Mouse (Mus musculus): ENCODE measurements at regions not wholly inside any gene's neighbourhood (a gene's known extent, or its start where the extent isn't known, plus 50 kb on each side); places are given as distances from the start of the nearest gene placed in this dataset.

DNA sequence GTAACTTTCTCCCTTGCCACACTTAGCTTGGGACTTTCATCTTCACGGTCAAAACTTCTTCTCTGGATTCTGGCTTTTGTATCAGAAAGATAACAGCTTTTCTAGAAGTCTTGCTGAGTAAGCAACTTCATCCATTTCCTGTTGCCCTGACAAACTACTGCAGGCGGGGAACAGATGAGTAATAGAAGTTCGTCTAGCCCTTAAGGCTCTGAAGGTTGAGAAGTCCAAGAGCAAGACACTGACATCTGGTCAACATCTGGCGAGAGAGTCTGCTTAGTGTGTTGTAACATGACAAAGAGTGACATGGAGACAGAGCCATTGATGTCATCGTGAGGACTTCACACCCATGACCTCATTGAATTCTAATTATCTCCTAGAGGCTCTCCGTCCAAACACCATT, 469.2 kb upstream of the Jarid2 start:
- Histone ChIP-seq H3K4me3 (replicated peaks; ENCODE audit: extremely low read depth, low read depth, low read length) (no peak overlapping the region), H3K4me1 (ENCODE audit: control insufficient read depth, insufficient read depth, low read length) (no peaks in the 10 kb centered on the region)
- no peak for DNase-seq
- WGBS = 59% methylated on average over 6 of the region's 6 CpGs
- TF ChIP-seq CTCF (IDR thresholded peaks at IDR 0.05; ENCODE audit: insufficient read depth, low read length) (no peak), POLR2A (IDR thresholded peaks at IDR 0.05; ENCODE audit: borderline replicate concordance, extremely low read depth, low read depth, low read length) (no peak)

DNA sequence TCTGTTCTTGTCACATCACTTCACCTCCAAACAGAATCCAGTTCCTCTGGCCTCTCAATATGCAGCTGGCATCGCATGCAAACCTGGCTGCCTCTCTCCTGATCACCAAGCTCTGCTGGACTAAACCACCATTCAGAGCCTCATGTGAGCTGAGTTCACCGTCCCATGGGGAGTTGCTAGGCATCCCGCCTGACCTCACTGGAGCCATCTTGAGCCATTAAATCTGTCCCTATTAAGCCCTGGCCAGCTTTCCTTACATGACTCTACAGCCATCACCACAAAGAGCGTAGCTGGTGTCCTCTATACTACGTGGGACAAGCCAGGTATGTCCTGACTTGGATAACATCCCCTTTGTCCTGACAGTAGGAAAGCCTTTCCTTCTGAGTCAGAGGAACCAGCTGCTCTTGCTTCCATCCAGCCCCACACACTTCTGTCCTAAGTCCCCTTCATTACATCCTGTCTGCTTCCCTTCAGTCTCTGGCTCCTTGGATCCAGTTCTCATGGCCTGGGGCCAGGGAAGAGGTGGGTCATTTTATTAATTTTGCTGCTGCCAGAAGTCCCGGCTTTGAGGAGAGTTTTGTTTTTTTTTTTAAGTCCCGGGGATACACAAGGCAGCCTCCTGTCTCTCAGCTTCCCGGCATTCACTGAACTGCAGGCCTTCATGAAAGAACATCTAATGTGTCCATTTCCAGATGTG, 468.5 kb upstream of the Jarid2 start:
- WGBS = 67% methylated on average over 8 of the region's 8 CpGs
- no peaks in the 10 kb centered on the region for H3K4me1 ChIP-seq (ENCODE audit: control insufficient read depth, insufficient read depth, low read length)
- TF ChIP-seq CTCF (IDR thresholded peaks at IDR 0.05; ENCODE audit: insufficient read depth, low read length) (no peak), POLR2A (IDR thresholded peaks at IDR 0.05; ENCODE audit: borderline replicate concordance, extremely low read depth, low read depth, low read length) (no peak)
- no peak for DNase-seq
- no peak overlapping the region for H3K4me3 ChIP-seq (replicated peaks; ENCODE audit: extremely low read depth, low read depth, low read length)

DNA sequence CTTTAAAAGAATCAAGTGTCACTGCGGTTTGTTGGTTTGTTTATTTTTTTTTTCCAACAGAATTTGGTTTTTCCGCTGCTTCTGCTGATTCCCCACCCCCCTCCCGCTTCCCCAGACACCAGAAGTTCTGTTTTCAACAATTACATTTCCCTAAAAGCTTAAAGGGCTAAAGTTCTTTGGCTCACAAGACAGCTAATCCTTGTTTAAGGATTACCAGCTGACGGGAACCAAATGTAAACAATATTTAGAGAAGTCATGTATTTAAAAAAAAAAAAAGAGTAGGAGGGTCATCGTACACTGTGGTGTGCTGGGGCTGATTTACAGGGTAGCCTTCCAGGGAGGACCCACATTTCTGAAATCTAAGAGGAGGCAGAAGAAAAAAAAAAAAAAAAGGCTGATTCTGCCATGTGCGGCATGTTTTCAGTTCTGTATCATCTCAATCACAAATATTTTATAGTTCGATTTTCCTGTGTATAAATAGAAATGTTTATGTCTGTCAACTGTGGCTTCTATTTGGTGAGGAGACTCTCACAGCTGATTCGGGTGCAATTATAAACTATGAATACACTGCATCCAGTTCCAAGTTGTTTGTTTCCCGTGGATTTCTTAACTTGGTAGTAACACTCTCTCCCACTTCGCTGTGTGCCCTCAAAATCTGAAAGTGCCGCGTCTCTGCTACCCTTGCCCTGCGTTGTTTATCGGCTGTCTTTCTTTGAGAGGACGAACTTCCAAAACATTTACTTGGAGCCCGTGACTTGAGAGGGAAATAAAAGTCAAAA, 456.3 kb upstream of the Jarid2 start:
- H3K4me3 ChIP-seq (replicated peaks; ENCODE audit: extremely low read depth, low read depth, low read length) = no peak overlapping the region
- 40% methylated on average over 16 of the region's 16 CpGs for WGBS
- DNase-seq = no peak
- H3K4me1 ChIP-seq (ENCODE audit: control insufficient read depth, insufficient read depth, low read length) = no peaks in the 10 kb centered on the region; the same call in 1 of the 2 replicates
- TF ChIP-seq CTCF (IDR thresholded peaks at IDR 0.05; ENCODE audit: insufficient read depth, low read length) = no peak
- no peak for TF ChIP-seq POLR2A (IDR thresholded peaks at IDR 0.05; ENCODE audit: borderline replicate concordance, extremely low read depth, low read depth, low read length)

DNA sequence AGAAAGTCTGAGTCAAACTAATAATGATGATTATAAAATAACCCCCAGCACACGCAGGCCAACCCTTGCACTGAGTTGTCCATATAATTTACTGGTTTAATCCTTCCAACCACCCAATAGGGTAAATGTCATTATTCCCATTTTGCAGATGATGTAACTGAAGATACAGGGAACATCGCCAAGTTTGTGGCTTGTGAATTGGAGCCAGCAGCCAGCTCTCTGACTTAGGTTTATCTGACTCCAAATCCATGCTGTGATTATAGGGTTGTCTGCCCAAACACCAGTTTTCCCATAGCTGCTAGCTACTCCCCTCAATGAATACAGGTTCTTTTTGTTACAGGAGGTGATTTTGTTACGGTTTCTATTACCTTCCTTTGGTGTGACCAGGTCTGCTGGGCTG, 451.3 kb upstream of the Jarid2 start:
- TF ChIP-seq POLR2A (IDR thresholded peaks at IDR 0.05; ENCODE audit: borderline replicate concordance, extremely low read depth, low read depth, low read length) = no peak
- no peak for TF ChIP-seq CTCF (IDR thresholded peaks at IDR 0.05; ENCODE audit: insufficient read depth, low read length)
- 85% methylated on average over 3 of the region's 3 CpGs for WGBS
- Histone ChIP-seq H3K4me3 (replicated peaks; ENCODE audit: extremely low read depth, low read depth, low read length) (no peak overlapping the region), H3K4me1 (ENCODE audit: control insufficient read depth, insufficient read depth, low read length) (no peaks in the 10 kb centered on the region; the same call in 1 of the 2 replicates)
- DNase-seq = no peak

DNA sequence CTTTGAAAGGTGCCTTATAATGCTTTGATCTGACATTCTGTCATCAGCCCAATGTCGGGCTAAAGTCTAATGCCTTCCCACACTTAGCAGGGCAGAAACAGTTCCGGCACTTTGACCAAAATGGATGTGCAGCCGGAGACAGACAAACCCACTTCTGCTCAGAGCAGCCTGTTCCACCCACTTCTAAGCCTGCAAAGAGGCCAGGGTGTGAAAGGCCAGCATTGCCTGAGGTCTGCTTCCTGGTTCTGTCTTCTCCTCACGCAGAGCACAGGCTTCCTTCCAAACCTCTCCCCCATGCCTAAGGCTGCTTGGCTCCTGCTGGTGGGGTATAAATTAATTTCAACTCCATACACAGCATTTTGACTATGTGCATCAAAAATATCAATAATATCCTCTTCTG, 450.2 kb upstream of the Jarid2 start:
- WGBS = 54% methylated on average over 4 of the region's 4 CpGs
- TF ChIP-seq CTCF (IDR thresholded peaks at IDR 0.05; ENCODE audit: insufficient read depth, low read length) (no peak), POLR2A (IDR thresholded peaks at IDR 0.05; ENCODE audit: borderline replicate concordance, extremely low read depth, low read depth, low read length) (no peak)
- H3K4me3 ChIP-seq (replicated peaks; ENCODE audit: extremely low read depth, low read depth, low read length) = no peak overlapping the region
- DNase-seq = no peak
- no peaks in the 10 kb centered on the region; the same call in 1 of the 2 replicates for H3K4me1 ChIP-seq (ENCODE audit: control insufficient read depth, insufficient read depth, low read length)

DNA sequence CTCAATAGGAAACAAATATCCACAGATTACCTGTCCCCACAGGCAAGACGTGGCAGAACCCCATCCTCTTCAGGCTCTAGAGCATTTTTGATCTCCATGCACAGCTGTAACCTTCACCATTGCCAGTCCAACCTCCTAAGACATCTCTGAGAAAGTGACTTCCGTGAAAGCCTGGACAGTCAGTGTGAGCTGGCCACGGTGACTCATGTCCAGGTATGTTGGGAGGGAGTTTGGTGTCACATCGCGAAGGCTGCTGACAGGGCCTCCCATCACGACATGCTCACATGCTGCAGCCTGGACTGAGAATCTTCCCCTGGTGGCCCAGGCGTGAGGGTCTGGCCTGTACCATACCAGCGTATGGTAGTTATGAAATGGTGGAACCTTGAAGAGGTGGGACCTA, 449.0 kb upstream of the Jarid2 start:
- no peak overlapping the region for H3K4me3 ChIP-seq (replicated peaks; ENCODE audit: extremely low read depth, low read depth, low read length)
- WGBS = 95% methylated on average over 8 of the region's 8 CpGs
- no peak for DNase-seq
- no peaks in the 10 kb centered on the region for H3K4me1 ChIP-seq (ENCODE audit: control insufficient read depth, insufficient read depth, low read length)
- no peak for TF ChIP-seq CTCF (IDR thresholded peaks at IDR 0.05; ENCODE audit: insufficient read depth, low read length)
- no peak for TF ChIP-seq POLR2A (IDR thresholded peaks at IDR 0.05; ENCODE audit: borderline replicate concordance, extremely low read depth, low read depth, low read length)

DNA sequence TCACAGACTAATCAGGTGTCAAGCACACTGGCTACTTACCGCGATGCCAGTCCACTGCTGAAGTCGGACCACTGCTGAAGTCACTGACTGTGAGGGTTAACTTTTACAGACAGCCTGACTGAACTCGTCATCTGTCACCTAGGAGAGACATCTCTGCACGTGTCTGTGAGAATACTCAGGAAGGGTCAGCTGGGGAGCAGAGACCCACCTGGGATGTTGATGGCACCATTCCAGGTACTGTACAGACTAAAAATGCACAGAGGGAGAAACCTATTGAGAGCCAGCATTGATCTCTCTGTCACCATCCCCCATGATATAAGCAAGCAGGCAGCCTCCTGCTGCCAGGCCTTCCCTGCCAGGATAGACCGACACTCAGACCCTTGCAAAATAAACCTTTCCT, 447.5 kb upstream of the Jarid2 start:
- no peaks in the 10 kb centered on the region for H3K4me1 ChIP-seq (ENCODE audit: control insufficient read depth, insufficient read depth, low read length)
- 79% methylated on average over 6 of the region's 6 CpGs for WGBS

DNA sequence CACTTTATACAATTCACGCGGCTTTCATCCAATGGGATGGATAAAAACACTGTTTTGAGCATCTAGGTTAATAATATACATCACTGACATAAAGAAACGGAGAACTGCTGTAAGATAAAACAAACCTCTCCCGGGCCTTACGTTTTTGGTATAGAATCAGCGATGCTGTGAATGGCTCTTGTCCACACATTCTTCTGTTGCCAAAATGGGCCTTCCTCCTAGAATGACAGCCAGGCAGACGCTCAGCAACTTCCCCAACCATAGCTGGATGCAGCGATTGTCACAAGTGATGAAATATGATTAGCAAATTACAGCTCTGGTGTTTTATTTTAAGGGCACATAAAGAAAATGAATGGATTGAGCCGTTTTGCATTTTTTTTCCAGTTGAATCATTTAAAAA, 447.0 kb upstream of the Jarid2 start:
- no peak for DNase-seq
- WGBS = 70% methylated on average over 9 of the region's 9 CpGs
- H3K4me3 ChIP-seq (replicated peaks; ENCODE audit: extremely low read depth, low read depth, low read length) = no peak overlapping the region
- H3K4me1 ChIP-seq (ENCODE audit: control insufficient read depth, insufficient read depth, low read length) = no peaks in the 10 kb centered on the region
- TF ChIP-seq POLR2A (IDR thresholded peaks at IDR 0.05; ENCODE audit: borderline replicate concordance, extremely low read depth, low read depth, low read length) (no peak), CTCF (IDR thresholded peaks at IDR 0.05; ENCODE audit: insufficient read depth, low read length) (no peak)

More for the DNA sequence above, 447.5 kb upstream of the Jarid2 start:
- TF ChIP-seq POLR2A (IDR thresholded peaks at IDR 0.05; ENCODE audit: borderline replicate concordance, extremely low read depth, low read depth, low read length) (no peak), CTCF (IDR thresholded peaks at IDR 0.05; ENCODE audit: insufficient read depth, low read length) (no peak)
- H3K4me3 ChIP-seq (replicated peaks; ENCODE audit: extremely low read depth, low read depth, low read length) = no peak overlapping the region
- no peak for DNase-seq

DNA sequence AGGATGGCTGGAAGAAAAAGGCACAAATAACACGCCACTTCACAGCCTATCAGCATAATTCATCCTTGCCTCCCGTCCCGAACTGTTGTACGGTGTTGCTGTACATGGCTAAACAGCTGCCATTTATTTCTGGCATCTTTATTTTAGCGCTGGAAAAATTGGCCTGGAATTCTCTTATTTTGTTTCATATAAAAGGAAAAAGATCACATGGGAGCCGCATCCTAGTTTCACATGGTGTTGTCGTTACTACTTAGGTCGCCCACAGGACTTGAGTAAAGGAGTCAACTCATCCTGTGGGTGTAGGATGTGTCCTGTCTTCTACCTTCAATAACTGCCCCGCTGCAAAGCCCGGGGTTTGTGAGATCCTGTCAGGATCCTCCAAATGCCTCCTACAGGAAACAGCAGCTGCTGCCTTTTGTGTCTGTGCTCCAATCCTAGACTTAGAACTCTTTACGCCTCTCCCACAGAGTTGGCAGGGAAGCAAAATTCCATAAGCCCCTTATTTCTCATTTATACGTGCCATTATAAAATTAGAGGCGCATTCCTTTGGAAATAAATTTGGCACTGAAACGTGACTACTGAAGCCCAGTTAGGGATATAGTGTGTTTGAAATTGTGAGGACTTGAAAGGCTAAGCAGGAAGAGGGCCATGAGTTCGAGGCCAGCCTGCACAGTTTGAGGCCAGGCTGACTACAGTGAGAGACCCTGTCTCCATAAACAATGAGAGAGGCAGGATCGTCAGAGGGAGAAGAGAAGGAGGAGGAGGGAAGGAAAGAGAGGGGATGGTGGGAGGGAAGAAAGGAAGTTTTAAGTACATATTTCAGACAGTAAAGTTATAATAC, 446.3 kb upstream of the Jarid2 start:
- H3K4me3 ChIP-seq (replicated peaks; ENCODE audit: extremely low read depth, low read depth, low read length) = no peak overlapping the region
- H3K4me1 ChIP-seq (ENCODE audit: control insufficient read depth, insufficient read depth, low read length) = no peaks in the 10 kb centered on the region
- DNase-seq = no peak
- WGBS = 60% methylated on average over 16 of the region's 16 CpGs
- TF ChIP-seq POLR2A (IDR thresholded peaks at IDR 0.05; ENCODE audit: borderline replicate concordance, extremely low read depth, low read depth, low read length) = no peak
- no peak for TF ChIP-seq CTCF (IDR thresholded peaks at IDR 0.05; ENCODE audit: insufficient read depth, low read length)

Data from lung, adult 2 months (tissue).